Mouse (Mus musculus) kidney, postnatal 25 days (tissue): ENCODE data around the gene Eif2s1.
"Not testable (repeated sequence)": the region's sequence is repeated elsewhere in the genome, so short reads cannot be mapped to it uniquely, and the experiment has no call there.

Source experiments
- DNase-seq, 2 experiments: peaks; one replicate each; pipeline ENCODE4 v3.0.0; 2021; ENCODE audit warnings: mixed read lengths in 2 of 2

Eif2s1 gene

GRCm38 (mm10) chr12:78915561-78915960, 53.9 kb downstream of the Eif2s1 start:
- no peak for DNase-seq

- no peak for DNase-seq
Observed at GRCm38 (mm10) chr12:78916278-78916677, 54.7 kb downstream of the Eif2s1 start.

DNA sequence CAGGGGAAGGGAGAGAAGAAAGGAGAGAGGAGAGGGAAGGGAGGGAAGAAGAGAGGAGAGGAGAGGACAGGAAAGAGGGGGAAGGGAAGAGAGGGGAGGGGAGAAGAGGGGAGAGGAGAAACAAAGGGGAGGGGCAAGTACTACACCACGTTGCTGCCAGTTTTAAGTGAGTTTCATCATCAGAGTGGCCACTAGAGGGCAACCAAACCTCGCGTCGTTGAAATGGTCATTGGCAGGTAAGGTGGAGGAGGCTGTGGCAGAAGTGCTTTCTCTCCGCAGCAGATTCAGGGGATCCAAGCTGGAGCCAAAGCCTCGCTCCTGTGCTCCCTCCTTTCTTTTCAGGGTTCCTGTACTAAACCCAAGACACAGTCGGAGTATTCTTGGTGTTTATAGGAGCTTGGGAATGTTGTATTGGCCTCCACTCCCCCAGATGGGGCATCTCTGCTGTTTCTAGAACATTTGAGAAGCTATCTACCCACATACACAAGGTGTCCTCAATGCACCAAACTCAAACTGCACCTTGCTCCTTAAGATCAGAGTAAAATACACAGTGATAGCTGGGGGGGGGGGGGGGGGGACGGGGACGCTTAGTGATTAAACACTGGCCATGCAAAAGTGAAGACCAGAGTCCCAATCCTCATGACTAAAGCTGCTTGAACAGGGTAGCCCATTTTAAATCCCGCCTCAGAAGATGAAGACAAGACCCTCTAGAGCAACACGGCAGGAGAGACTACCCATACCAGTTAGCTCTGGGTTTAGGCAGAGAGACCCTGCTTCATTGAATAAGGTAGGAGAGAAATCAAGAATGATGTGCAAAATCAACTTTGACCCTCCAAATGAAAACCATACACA, 56.8 kb downstream of the Eif2s1 start:
- DNase-seq = peak; percentile 84 to 90

DNA sequence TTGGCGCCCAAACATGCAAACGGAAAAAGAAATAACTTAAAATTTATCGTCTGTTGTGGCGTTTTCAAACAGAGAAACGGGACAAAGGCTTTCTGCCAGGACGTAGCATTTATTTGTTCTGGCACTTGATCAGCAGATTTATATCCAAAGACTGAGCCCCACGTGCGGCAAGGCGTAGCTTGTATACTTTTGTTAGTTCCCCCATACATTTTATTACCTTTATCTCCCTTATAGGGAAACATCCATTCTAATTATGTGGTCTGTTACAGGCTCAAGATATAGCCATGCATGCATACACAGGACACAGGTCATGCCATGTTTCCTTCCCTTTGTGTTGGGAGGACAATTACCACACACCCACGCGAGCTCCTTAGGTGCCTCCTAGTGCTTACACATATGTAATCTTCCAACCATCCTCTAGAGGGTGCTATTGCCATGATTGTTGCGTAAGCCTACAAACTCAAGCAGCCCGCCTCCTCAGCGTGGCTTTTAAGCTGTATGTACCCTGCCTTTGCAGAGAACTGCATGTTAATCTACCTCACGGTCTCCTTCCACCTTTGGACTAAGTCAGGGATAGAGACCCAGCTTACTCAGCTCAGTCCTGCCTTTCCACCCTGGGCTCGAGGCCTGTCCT, 57.6 kb downstream of the Eif2s1 start:
- DNase-seq = peak; percentile 69 to 71

- DNase-seq = no peak
Observed at GRCm38 (mm10) chr12:78921421-78921820, 59.8 kb downstream of the Eif2s1 start.

DNA sequence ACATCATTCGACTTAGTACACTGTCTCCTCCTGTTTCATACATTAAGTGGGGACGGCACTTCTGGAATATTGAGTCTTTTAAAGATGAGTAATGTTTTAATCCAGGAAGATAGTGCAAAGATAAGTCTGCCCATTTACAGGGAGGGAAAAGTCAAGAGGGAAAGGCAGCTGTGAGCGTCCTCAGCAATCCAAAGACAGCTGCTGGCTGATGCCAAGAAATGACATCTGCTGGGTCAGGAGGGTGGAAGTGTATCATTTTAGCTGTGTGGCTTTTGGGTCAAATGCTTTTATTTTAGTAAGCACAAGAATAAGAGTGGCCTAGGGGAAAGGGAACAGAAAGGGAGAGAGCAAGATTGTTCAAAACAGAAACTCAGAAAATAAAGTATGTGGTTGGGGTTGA, 60.4 kb downstream of the Eif2s1 start:
- no peak for DNase-seq

GRCm38 (mm10) chr12:78922977-78923376, 61.4 kb downstream of the Eif2s1 start:
- not testable (repeated sequence) for DNase-seq

GRCm38 (mm10) chr12:78923539-78924189, 62.0 kb downstream of the Eif2s1 start:
- no peak for DNase-seq

GRCm38 (mm10) chr12:78927287-78927686, 65.7 kb downstream of the Eif2s1 start:
- no peak for DNase-seq

DNA sequence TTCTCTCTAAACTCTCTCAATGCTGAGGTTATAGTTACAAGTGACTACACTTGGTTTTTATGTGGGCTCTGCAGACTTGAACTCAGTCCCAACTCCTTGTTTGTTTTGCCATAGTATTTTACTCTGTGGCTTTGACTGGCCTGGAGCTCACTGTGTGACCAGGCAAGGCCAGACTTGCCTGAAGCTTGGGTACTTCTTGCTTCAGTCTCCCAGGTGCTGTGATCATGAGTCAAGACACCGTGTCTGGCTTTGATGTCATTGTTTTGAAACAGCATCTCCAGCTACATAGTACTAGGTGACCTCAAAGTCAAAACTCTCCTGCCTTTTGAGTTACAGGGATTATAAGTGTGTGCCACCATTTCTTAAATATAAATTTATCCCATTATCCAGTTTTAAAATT, 68.3 kb downstream of the Eif2s1 start:
- DNase-seq = no peak

DNA sequence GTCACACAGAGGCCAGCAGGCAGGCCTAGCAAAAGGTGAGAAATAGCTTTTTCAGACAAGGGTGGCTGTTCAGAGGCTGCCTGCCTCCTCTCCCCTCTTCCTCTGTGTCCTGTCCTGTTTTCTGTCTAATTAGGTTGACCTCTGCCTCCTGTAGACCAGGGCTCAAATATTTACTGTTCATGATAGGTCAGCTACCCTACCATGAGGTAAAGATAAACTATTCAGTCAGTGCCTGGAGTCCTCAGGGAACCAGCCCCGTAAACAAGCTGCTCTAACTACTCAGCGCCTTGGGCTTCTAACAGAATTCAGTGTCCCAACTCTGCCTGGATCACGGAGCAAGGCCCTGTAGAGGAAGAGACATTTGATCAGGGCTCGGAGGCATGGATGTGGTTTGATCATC, 74.9 kb downstream of the Eif2s1 start:
- DNase-seq = no peak
